Mouse (Mus musculus): Measurements from ENCODE around the gene Stra8. TPM values are rescaled to one million over a fixed set of nuclear protein-coding genes. Genes with fewer than 3 reads are reported as not detected.
A peak's percentile ranks its signal among the peaks of the same experiment; 100 is the strongest.

Stra8 gene
- total and polyA plus RNA-seq, 2 experiments from 2014 or later: not detected

DNA sequence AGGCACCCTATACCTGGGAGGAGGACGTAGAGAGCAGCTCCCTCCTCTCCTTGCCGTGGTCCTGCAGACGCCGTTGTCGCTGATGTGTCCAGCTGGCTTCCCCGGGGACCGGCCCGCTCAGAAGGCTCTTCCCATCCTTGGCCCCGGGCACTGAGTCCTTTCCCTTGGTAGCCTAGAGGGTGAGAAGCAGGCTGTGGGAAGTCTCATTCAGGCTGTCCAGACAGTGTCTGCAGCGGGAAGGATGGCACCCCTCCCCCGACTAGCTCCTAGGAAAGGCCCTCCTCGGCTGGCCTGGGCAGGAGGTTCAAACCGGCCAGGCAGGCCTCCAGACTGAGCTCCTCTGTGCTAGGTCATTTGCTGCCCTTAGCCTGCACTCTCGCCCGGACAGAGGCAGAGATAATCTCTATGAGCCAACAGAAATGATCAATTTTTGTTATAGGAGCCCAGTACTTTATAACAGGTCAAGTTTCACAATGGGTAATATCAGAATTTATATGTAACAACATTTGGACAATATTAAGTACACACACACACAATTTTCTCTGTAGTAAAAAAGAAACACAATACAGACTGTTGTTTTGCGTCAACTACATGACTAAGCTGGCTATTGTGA lies 23.7 kb upstream of the Stra8 start:
- H3K9me3 ChIP-seq (replicated peaks; ENCODE audit: control insufficient read depth, low read length): no peaks in the 10 kb centered on the region
- H3K9ac ChIP-seq (replicated peaks; ENCODE audit: low read depth, low read length): no peak overlapping the region
- ATAC-seq (ENCODE audit: insufficient read depth, low read depth): no peak
- no peak overlapping the region for H3K4me3 ChIP-seq (ENCODE audit: low read depth, low read length)
- no peak for DNase-seq (ENCODE audit: low spot score)
- H3K27me3 ChIP-seq (ENCODE audit: control insufficient read depth, insufficient read depth, low read length): no peaks in the 10 kb centered on the region
- H3K4me1 ChIP-seq (ENCODE audit: control insufficient read depth, insufficient read depth): peaks cover 14% of the 10 kb centered on the region
- 61% methylated on average over 16 of the region's 16 CpGs for WGBS
- no peak overlapping the region for H3K4me2 ChIP-seq (ENCODE audit: low read depth, low read length)
- H3K27ac ChIP-seq (ENCODE audit: low read depth): no peak overlapping the region
- H3K36me3 ChIP-seq (replicated peaks; ENCODE audit: control insufficient read depth, insufficient read depth, low read length): peaks cover 62% of the 10 kb centered on the region
- TF ChIP-seq EP300 (IDR thresholded peaks at IDR 0.05; ENCODE audit: low read depth) (no peak), CTCF (IDR thresholded peaks at IDR 0.05; ENCODE audit: low read depth) (no peak)

DNA sequence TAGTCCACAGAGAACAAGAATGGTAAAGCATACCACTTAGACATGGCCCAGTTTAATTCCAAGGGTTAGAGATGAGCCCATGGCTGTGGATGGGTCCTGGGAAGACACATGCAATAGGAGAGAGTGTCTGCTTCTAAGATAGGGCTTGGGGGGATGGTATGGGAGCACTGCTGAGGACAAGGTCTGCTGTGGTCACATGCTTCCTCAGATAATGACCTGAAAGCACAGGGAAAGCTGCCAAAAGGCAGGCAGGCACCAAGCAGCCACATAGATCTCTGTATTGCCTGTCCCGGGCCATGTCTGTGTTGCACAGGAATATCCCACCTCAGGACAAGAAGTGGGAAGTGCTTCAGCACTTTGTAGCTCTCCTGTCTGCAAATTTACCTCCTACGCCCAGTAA lies 20.8 kb upstream of the Stra8 start:
- ATAC-seq (ENCODE audit: insufficient read depth, low read depth): peak; percentile 62
- no peak overlapping the region for H3K4me3 ChIP-seq (ENCODE audit: low read depth, low read length)
- no peak overlapping the region for H3K4me2 ChIP-seq (ENCODE audit: low read depth, low read length)
- H3K9ac ChIP-seq (replicated peaks; ENCODE audit: low read depth, low read length): no peak overlapping the region
- peaks cover 40% of the 10 kb centered on the region for H3K36me3 ChIP-seq (replicated peaks; ENCODE audit: control insufficient read depth, insufficient read depth, low read length)
- no peak for TF ChIP-seq EP300 (IDR thresholded peaks at IDR 0.05; ENCODE audit: low read depth)
- no peak for TF ChIP-seq CTCF (IDR thresholded peaks at IDR 0.05; ENCODE audit: low read depth)
- peaks cover 35% of the 10 kb centered on the region for H3K4me1 ChIP-seq (ENCODE audit: control insufficient read depth, insufficient read depth)
- WGBS: 34% methylated on average over 2 of the region's 2 CpGs
- DNase-seq (ENCODE audit: low spot score): no peak
- peak overlapping the region; percentile 49; the same call in 1 of the 2 replicates for H3K27ac ChIP-seq (ENCODE audit: low read depth)
- no peaks in the 10 kb centered on the region for H3K27me3 ChIP-seq (ENCODE audit: control insufficient read depth, insufficient read depth, low read length)
- no peaks in the 10 kb centered on the region for H3K9me3 ChIP-seq (replicated peaks; ENCODE audit: control insufficient read depth, low read length)

DNA sequence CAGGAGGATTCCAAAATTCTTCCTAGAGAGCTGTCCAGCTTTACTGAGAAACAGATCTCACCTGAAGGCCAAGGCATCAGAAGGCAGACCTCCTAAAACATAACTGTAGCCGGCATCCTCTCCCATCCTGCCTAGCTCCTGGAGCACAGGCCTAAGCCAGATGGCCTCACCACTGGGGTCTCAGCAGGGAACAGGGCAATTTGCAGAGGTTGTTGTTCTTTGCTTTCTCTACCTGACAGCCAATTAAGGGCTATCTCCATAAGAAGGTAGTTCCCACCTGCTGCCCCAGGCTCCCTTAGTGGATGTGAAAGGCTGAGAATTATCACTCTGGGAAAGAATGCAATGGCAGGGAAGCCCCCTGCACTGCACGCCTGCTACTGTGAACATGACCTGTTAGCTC lies 19.0 kb upstream of the Stra8 start:
- 67% methylated on average over 2 of the region's 2 CpGs for WGBS
- Histone ChIP-seq H3K36me3 (replicated peaks; ENCODE audit: control insufficient read depth, insufficient read depth, low read length) (peaks cover 39% of the 10 kb centered on the region), H3K4me1 (ENCODE audit: control insufficient read depth, insufficient read depth) (peaks cover 36% of the 10 kb centered on the region)

DNA sequence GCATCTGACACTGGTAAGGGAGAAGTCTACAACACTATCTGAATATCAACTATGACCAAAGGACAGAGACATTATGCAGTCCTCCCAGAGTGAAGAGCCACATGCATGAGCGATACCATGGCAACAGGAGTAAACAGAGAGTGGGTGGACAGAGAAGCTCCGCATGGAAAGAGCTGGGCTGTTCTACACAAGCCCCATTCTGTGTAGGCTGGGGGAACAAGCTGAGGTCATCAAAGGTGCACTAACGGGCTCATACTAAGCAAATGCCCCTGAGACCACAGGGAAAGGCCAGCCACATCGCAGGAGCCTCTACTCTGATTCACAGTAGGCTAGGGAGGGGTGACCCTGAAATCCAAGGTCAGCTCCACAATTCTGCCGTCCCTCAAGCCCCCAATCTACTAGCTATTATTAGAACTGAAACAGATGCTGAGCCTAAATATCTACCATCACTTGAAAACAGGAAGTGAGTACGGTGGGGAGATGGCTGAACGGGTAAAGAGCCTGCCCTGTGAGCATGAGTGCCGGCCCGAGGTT lies 18.0 kb upstream of the Stra8 start:
- DNase-seq (ENCODE audit: low spot score) (peak; percentile 72), ATAC-seq (ENCODE audit: insufficient read depth, low read depth) (peak; percentile 48)
- WGBS: 19% methylated on average over 9 of the region's 9 CpGs
- Histone ChIP-seq H3K27me3 (ENCODE audit: control insufficient read depth, insufficient read depth, low read length) (no peaks in the 10 kb centered on the region), H3K4me1 (ENCODE audit: control insufficient read depth, insufficient read depth) (peaks cover 40% of the 10 kb centered on the region), H3K4me3 (ENCODE audit: low read depth, low read length) (no peak overlapping the region), H3K4me2 (ENCODE audit: low read depth, low read length) (peak overlapping the region; percentile 18; the same call in 1 of the 2 replicates), H3K9me3 (replicated peaks; ENCODE audit: control insufficient read depth, low read length) (no peaks in the 10 kb centered on the region), H3K36me3 (replicated peaks; ENCODE audit: control insufficient read depth, insufficient read depth, low read length) (peaks cover 43% of the 10 kb centered on the region), H3K27ac (ENCODE audit: low read depth) (peak overlapping the region; percentile 52), H3K9ac (replicated peaks; ENCODE audit: low read depth, low read length) (no peak overlapping the region; the same call in 1 of the 2 replicates)
- TF ChIP-seq CTCF (IDR thresholded peaks at IDR 0.05; ENCODE audit: low read depth) (no peak), EP300 (IDR thresholded peaks at IDR 0.05; ENCODE audit: low read depth) (no peak)

More for the DNA sequence above, 19.0 kb upstream of the Stra8 start:
- DNase-seq (ENCODE audit: low spot score) (no peak), ATAC-seq (ENCODE audit: insufficient read depth, low read depth) (no peak)
- no peaks in the 10 kb centered on the region for H3K27me3 ChIP-seq (ENCODE audit: control insufficient read depth, insufficient read depth, low read length)
- no peak overlapping the region for H3K4me3 ChIP-seq (ENCODE audit: low read depth, low read length)
- H3K27ac ChIP-seq (ENCODE audit: low read depth): no peak overlapping the region
- H3K9ac ChIP-seq (replicated peaks; ENCODE audit: low read depth, low read length): no peak overlapping the region
- TF ChIP-seq EP300 (IDR thresholded peaks at IDR 0.05; ENCODE audit: low read depth) (no peak), CTCF (IDR thresholded peaks at IDR 0.05; ENCODE audit: low read depth) (no peak)
- no peaks in the 10 kb centered on the region for H3K9me3 ChIP-seq (replicated peaks; ENCODE audit: control insufficient read depth, low read length)
- H3K4me2 ChIP-seq (ENCODE audit: low read depth, low read length): no peak overlapping the region

DNA sequence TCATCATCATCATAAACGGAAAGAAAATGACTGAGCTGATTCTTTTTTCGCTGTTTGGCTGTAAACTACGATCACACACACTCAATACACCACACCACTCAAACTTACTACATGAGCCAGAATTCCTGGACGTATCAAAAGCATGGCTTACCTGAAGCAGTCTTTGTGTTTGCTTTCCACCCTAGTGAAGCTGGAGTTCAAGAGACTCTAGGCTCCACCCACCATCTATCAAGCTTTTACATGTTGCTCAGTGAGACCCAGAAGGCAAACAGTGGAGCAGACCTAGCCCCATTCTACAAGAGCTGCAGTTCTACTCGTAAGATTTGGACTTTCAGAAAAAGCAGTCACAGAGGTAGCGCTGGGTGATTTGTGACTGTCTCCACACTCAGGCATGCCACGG lies 17.4 kb upstream of the Stra8 start:
- Histone ChIP-seq H3K4me3 (ENCODE audit: low read depth, low read length) (no peak overlapping the region), H3K27me3 (ENCODE audit: control insufficient read depth, insufficient read depth, low read length) (no peaks in the 10 kb centered on the region), H3K27ac (ENCODE audit: low read depth) (peak overlapping the region; percentile 52), H3K9ac (replicated peaks; ENCODE audit: low read depth, low read length) (no peak overlapping the region), H3K9me3 (replicated peaks; ENCODE audit: control insufficient read depth, low read length) (no peaks in the 10 kb centered on the region), H3K36me3 (replicated peaks; ENCODE audit: control insufficient read depth, insufficient read depth, low read length) (peaks cover 38% of the 10 kb centered on the region), H3K4me2 (ENCODE audit: low read depth, low read length) (peak overlapping the region; percentile 18; the same call in 1 of the 2 replicates), H3K4me1 (ENCODE audit: control insufficient read depth, insufficient read depth) (peaks cover 41% of the 10 kb centered on the region)
- ATAC-seq (ENCODE audit: insufficient read depth, low read depth): no peak
- TF ChIP-seq EP300 (IDR thresholded peaks at IDR 0.05; ENCODE audit: low read depth): no peak
- no peak for TF ChIP-seq CTCF (IDR thresholded peaks at IDR 0.05; ENCODE audit: low read depth)
- no peak for DNase-seq (ENCODE audit: low spot score)
- 68% methylated on average over 7 of the region's 7 CpGs for WGBS

All from heart, postnatal 0 days (tissue).